Comparison of ENCODE assay signal across 16 mouse cellular contexts in genomic region chr6:25546441-25546840, GRCm38 (mm10).
"Had no signal": no experiment of that assay in that cellular context is flagged by ENCODE, and none has a peak within 500 bp of the region (broad histone marks: within the 10 kb centered on the region; RNA-seq: fewer than 3 reads in every experiment).

No protein-coding gene starts in this region.

- H3K36me3 ChIP-seq: limb, embryonic 15.5 days; liver, embryonic 12.5 days; neural tube, embryonic 15.5 days had no signal

- H3K4me3 ChIP-seq: left cerebral cortex, adult 2 months; limb, embryonic 15.5 days; liver, embryonic 12.5 days; megakaryocyte, embryonic 14.5 days; myocyte; neural tube, embryonic 15.5 days had no signal

- H3K9me3 ChIP-seq: limb, embryonic 15.5 days; liver, embryonic 12.5 days; megakaryocyte, embryonic 14.5 days; neural tube, embryonic 15.5 days had no signal

- H3K4me2 ChIP-seq: limb, embryonic 15.5 days; liver, embryonic 12.5 days; lung, embryonic 14.5 days; neural tube, embryonic 15.5 days had no signal

- H3K27me3 ChIP-seq: limb, embryonic 15.5 days; liver, embryonic 12.5 days; megakaryocyte, embryonic 14.5 days; neural tube, embryonic 15.5 days had no signal

- ATAC-seq: liver, embryonic 12.5 days had no signal

- H3K4me1 ChIP-seq: limb, embryonic 15.5 days; liver, embryonic 12.5 days; megakaryocyte, embryonic 14.5 days; neural tube, embryonic 15.5 days had no signal

- H3K27ac ChIP-seq: left cerebral cortex, adult 2 months; limb, embryonic 15.5 days; liver, embryonic 12.5 days; macrophage; neural tube, embryonic 15.5 days had no signal

- DNase-seq: kidney, adult 18-20 months; kidney, postnatal 10 days; kidney, postnatal 4 days; lung, embryonic 14.5 days; lung, postnatal 10 days; right cerebral cortex, postnatal 4 days; spleen, adult 18-20 months; thymus, adult 18-20 months; thymus, postnatal 14 days had no signal

- H3K9ac ChIP-seq: limb, embryonic 15.5 days; liver, embryonic 12.5 days; lung, embryonic 14.5 days; neural tube, embryonic 15.5 days had no signal
